In the genomic region with DNA sequence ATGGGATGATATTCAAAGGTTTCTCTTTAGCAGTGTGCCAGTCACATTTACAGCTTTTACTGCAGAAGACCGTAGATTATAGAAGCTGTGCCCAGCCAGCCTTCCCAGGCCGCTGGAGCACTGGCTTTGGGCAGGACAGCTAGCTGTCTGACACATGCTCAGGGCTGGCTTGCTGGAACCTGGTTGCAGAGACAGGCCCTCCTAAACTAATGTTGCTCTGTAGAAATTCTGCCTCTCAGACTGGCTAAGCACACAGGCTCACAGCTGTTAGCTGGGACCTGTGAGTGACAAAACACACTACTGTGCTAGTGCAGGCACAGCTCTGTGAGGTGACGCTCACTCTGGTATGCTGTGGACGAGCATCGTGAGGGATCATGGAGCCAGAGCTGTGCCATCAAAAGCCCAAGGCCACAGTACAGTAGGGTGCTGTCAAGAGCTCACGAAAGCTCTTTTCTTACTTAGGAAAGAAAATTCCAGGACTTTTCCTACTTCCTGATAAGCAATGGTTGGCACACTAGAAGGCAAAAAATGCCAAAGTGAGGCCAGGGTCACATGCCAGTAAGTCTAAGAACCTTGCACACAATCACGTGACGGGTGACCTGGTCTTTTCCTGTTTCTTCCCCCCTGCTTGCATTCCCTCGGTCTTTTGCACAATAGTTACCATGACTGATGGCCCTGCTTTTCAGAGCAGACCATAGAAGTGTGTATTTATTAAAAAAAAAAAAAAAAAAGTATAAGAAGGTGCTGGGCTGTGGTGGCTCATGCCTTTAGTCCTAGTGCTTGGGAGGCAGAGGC, we compare ENCODE assay signal across 18 mouse cellular contexts. TPM values are rescaled to one million over a fixed set of nuclear protein-coding genes. Genes with fewer than 3 reads are reported as not detected.
A peak's percentile ranks its signal among the peaks of the same experiment; 100 is the strongest.
DNase-seq lines count a peak whose midpoint lies in the region; ATAC-seq and TF ChIP-seq lines count a peak whose summit lies in the region.
"Had no signal": no experiment of that assay in that cellular context is flagged by ENCODE, and none has a peak within 500 bp of the region (broad histone marks: within the 10 kb centered on the region; RNA-seq: fewer than 3 reads in every experiment).

No protein-coding gene starts in this region.

- H3K27me3 ChIP-seq in kidney, adult 2 months (replicated peaks; ENCODE audit: control insufficient read depth, insufficient read depth, low read length) = no peaks in the 10 kb centered on the region
- no peaks in the 10 kb centered on the region for H3K27me3 ChIP-seq in forebrain, embryonic 15.5 days
- H3K27me3 ChIP-seq: embryonic facial prominence, embryonic 15.5 days; limb, embryonic 15.5 days had no signal

- no peak for ATAC-seq in forebrain, embryonic 15.5 days (replicated peaks)
- ATAC-seq: intestine, embryonic 16.5 days; midbrain, embryonic 16.5 days had no signal

- no peak overlapping the region for H3K4me2 ChIP-seq in forebrain, embryonic 15.5 days (replicated peaks)
- H3K4me2 ChIP-seq: embryonic facial prominence, embryonic 15.5 days; hindbrain, embryonic 14.5 days; limb, embryonic 15.5 days had no signal

- H3K9me3 ChIP-seq in forebrain, embryonic 15.5 days = no peaks in the 10 kb centered on the region
- H3K9me3 ChIP-seq: embryonic facial prominence, embryonic 15.5 days; limb, embryonic 15.5 days had no signal

- DNase-seq in adrenal gland, postnatal 10 days = peak; percentile 53
- no peak for DNase-seq in adrenal gland, adult 18-20 months (ENCODE audit: low spot score in 2 of 2)
- peak; percentile 66 for DNase-seq in kidney, adult 2 months
- DNase-seq in kidney, adult 18-20 months = no peak
- DNase-seq in testis, postnatal 10 days (ENCODE audit: low spot score) = peak; percentile 32
- no peak for DNase-seq in testis, postnatal 14 days (ENCODE audit: low spot score)
- DNase-seq in cerebellum, postnatal 14 days = no peak
- DNase-seq: cerebellum, postnatal 10 days; embryo, embryonic 11 days; gastrocnemius, postnatal 25 days; layer of hippocampus, adult 9-11 months; thymus, adult 18-20 months had no signal

- no peak for TF ChIP-seq CTCF in kidney, adult 2 months (conservative IDR thresholded peaks at IDR 0.05; ENCODE audit: insufficient read depth, insufficient read length, low read depth, low read length)

- H3K4me3 ChIP-seq in kidney, adult 2 months (ENCODE audit: insufficient read depth, low read depth, low read length) = no peak overlapping the region
- H3K4me3 ChIP-seq in forebrain, embryonic 15.5 days = no peak overlapping the region
- H3K4me3 ChIP-seq: embryonic facial prominence, embryonic 15.5 days; limb, embryonic 15.5 days had no signal

- H3K36me3 ChIP-seq in kidney, adult 2 months (ENCODE audit: control insufficient read depth, insufficient read depth, low read length) = peaks cover 3% of the 10 kb centered on the region; the same call in 1 of the 2 replicates
- H3K36me3 ChIP-seq in forebrain, embryonic 15.5 days = peaks cover 6% of the 10 kb centered on the region; the same call in 1 of the 2 replicates

- WGBS in kidney, adult 2 months = 59% methylated on average over 9 of the region's 9 CpGs
- 91% methylated on average over 9 of the region's 9 CpGs for WGBS in forebrain, embryonic 15.5 days

- H3K27ac ChIP-seq in kidney, adult 2 months (ENCODE audit: insufficient read depth, low read depth, low read length) = no peak overlapping the region
- H3K27ac ChIP-seq in forebrain, embryonic 15.5 days (replicated peaks) = no peak overlapping the region
- H3K27ac ChIP-seq: embryonic facial prominence, embryonic 15.5 days; hindbrain, embryonic 14.5 days; limb, embryonic 15.5 days had no signal

- TF ChIP-seq POLR2A in kidney, adult 2 months (IDR thresholded peaks at IDR 0.05; ENCODE audit: low read depth, low read length) = no peak

- no peaks in the 10 kb centered on the region for H3K4me1 ChIP-seq in kidney, adult 2 months (ENCODE audit: control insufficient read depth, insufficient read depth, low read length)
- no peaks in the 10 kb centered on the region for H3K4me1 ChIP-seq in forebrain, embryonic 15.5 days
- H3K4me1 ChIP-seq: embryonic facial prominence, embryonic 15.5 days; limb, embryonic 15.5 days had no signal

- no peak overlapping the region for H3K9ac ChIP-seq in forebrain, embryonic 15.5 days (replicated peaks)
- H3K9ac ChIP-seq: embryonic facial prominence, embryonic 15.5 days; hindbrain, embryonic 14.5 days; limb, embryonic 15.5 days had no signal

RNA-seq across cellular contexts. Expression of gene Nup54, which starts 25.5 kb away (rescaled TPM):
- total RNA-seq in adrenal gland, postnatal 10 days (2021) = 10 to 100 TPM; 30.3 to 34.0 TPM
- total RNA-seq in adrenal gland, adult 18-20 months (2021) = 10 to 100 TPM; 28.6 to 33.6 TPM
- polyA plus RNA-seq in kidney, adult 2 months (2012; rRNA removed) = 14.5 and 14.8 TPM in 2 replicates
- polyA plus RNA-seq in forebrain, embryonic 15.5 days (2015; fragmentation: Nextera tagmentation; extraction: Ambion mirVana) = 55.7 and 60.0 TPM in 2 replicates

Comparison
In these comparisons a context has a peak if more than half of its experiments do, and no peak if none do; other contexts are left out.
1. DNase-seq: peak in adrenal gland, postnatal 10 days (single experiment), kidney, adult 2 months (single experiment) and testis, postnatal 10 days (single experiment); none in adrenal gland, adult 18-20 months (0 of 2), kidney, adult 18-20 months (single experiment), testis, postnatal 14 days (single experiment) and cerebellum, postnatal 14 days (0 of 2).